Mouse (Mus musculus): ENCODE data around the gene Oard1. TPM values are rescaled to one million over a fixed set of nuclear protein-coding genes. Genes with fewer than 3 reads are reported as not detected.

Gene Oard1
- polyA plus RNA-seq, 1 experiment from 2014 or later = 33.2 TPM

DNA sequence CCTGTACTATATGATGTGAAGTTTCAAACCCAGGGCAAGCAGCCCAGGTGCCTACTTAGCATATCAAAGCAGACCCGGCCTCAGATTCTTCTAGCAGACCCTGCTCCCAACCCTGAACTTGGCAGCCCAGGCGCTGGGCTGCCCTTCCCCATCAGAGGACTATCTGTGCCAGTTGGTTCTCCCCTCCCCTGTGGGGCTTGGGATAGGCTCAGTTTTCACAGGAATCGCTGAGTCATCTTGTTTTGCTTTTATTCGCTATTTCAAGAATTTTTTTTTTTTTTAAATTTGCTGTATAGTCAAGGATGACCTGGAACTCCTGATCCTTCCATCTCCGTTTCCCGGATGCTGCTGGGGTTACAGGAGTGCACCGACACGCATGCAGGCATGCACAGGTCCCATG is 37.9 kb downstream of the Oard1 start:
- no peaks in the 10 kb centered on the region for H3K36me3 ChIP-seq (ENCODE audit: control insufficient read depth, insufficient read depth, low read length)
- no peak overlapping the region for H3K4me3 ChIP-seq (ENCODE audit: low read length)
- H3K27me3 ChIP-seq (replicated peaks; ENCODE audit: control insufficient read depth, insufficient read depth, low read length) = no peaks in the 10 kb centered on the region
- 72% methylated on average over 8 of the region's 8 CpGs for WGBS
- H3K4me1 ChIP-seq (ENCODE audit: control insufficient read depth, insufficient read depth, low read depth, low read length) = peaks cover 2% of the 10 kb centered on the region; the same call in 1 of the 2 replicates
- H3K4me2 ChIP-seq (ENCODE audit: low read length) = no peak overlapping the region
- no peaks in the 10 kb centered on the region for H3K9me3 ChIP-seq (ENCODE audit: control insufficient read depth, low read length)
- H3K9ac ChIP-seq (ENCODE audit: low read depth, low read length) = no peak overlapping the region
- no peak for ATAC-seq
- H3K27ac ChIP-seq (ENCODE audit: low read depth, low read length) = no peak overlapping the region

DNA sequence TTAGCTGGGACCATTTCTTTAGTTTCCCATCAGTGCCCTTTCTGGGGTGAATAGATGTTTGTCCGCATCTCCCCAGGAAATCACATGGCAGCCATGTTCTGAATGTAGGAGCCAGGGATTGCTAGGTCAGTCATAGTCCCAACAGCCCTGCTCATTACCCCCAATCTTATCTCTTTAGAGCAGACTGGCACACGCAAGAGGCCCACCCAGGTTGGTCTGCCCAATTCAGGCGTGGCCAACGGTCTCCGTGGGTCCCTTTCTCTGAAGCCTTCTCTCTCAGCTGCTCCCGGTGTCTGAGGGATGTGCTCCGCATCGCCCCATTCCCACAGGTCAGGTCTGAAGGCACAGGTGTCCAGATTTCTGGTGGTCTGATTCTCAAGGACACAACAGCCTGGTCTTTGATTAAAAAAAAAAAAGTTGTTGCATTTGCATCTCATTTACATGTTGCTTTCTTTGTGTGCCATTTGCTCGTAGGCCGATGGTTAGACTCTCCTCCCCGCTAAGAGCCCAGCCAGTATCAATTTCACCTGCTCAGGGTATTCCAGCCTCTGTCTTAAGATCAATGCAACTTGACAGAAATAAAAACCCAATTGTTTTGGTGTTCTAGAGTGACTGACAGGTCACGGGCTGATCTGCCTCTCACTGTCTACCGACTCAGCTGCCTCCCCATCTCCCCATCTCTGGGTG is 41.0 kb downstream of the Oard1 start:
- no peaks in the 10 kb centered on the region for H3K9me3 ChIP-seq (ENCODE audit: control insufficient read depth, low read length)

DNA sequence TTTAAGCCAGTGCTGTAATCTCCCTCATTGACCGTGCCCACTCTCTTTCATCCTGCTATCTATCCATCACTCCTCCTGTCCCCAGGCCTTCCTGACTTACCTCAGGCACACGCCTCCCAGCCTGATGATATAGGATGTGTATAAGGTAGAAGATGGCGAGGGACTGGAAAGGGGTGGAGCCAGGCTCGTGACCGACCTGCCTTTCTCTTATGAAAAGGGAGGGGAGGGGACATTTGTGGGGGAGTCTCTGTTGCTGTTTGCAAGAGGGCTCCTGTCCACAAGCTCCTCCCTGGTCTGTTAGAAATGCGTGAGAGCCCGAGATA is 41.5 kb downstream of the Oard1 start, which contains the start of gene Tspo2:
TSS of gene Tspo2 (minus strand) at position 170 of the 323 bp plus-strand sequence.
- H3K36me3 ChIP-seq (ENCODE audit: control insufficient read depth, insufficient read depth, low read length) = no peaks in the 10 kb centered on the region
- ATAC-seq = 0 out of 2 replicates have a peak, but pooled peaks have one; percentile 11
- no peaks in the 10 kb centered on the region for H3K27me3 ChIP-seq (replicated peaks; ENCODE audit: control insufficient read depth, insufficient read depth, low read length)
- peaks cover 2% of the 10 kb centered on the region; the same call in 1 of the 2 replicates for H3K4me1 ChIP-seq (ENCODE audit: control insufficient read depth, insufficient read depth, low read depth, low read length)
- H3K4me3 ChIP-seq (ENCODE audit: low read length) = no peak within 1 kb of the TSS
- WGBS = 62% methylated on average over 7 of the region's 7 CpGs
- no peak within 1 kb of the TSS for H3K9ac ChIP-seq (ENCODE audit: low read depth, low read length)
- H3K27ac ChIP-seq (ENCODE audit: low read depth, low read length) = no peak within 1 kb of the TSS
- H3K4me2 ChIP-seq (ENCODE audit: low read length) = no peak within 1 kb of the TSS
- H3K9me3 ChIP-seq (ENCODE audit: control insufficient read depth, low read length) = no peaks in the 10 kb centered on the region

More for the DNA sequence above, 41.0 kb downstream of the Oard1 start:
- Histone ChIP-seq H3K4me2 (ENCODE audit: low read length) (no peak overlapping the region), H3K4me1 (ENCODE audit: control insufficient read depth, insufficient read depth, low read depth, low read length) (peaks cover 2% of the 10 kb centered on the region; the same call in 1 of the 2 replicates), H3K27ac (ENCODE audit: low read depth, low read length) (no peak overlapping the region), H3K9ac (ENCODE audit: low read depth, low read length) (no peak overlapping the region), H3K4me3 (ENCODE audit: low read length) (no peak overlapping the region), H3K27me3 (replicated peaks; ENCODE audit: control insufficient read depth, insufficient read depth, low read length) (no peaks in the 10 kb centered on the region), H3K36me3 (ENCODE audit: control insufficient read depth, insufficient read depth, low read length) (no peaks in the 10 kb centered on the region)
- no peak for ATAC-seq
- 71% methylated on average over 13 of the region's 13 CpGs for WGBS

DNA sequence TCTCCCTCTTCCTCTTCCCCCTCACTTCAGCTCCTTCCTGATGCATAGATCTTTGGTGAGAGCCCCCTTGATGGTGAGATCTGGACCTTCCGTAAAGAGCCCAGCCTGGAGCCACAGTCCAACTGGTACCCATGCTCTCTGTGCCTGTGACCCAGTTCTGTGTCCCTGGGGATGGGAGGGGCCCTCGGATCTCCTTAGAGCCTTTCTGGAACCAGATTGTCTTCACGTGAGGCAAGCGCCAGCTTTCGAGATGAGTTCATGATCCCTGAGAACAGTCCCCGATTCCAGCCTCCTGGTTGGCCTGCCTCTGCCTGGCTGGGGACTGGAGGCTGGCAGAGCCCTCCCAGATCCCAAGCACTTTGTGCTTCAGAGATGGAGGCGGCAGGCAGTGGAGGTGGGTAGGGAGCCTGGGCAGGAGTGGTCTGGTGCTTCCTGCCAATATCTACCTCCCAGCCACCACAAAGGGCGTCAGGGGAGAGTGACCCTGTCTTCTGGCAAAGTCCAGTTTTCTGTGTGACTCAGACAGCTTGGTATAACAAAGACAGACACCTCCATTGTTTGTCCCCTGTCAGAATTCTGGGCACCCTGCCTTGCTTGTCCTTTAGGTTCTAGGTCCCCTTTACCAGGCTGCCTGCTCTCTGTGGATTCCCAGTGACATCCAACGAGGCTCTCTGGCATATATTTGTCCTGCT is 42.1 kb downstream of the Oard1 start:
- no peaks in the 10 kb centered on the region for H3K27me3 ChIP-seq (replicated peaks; ENCODE audit: control insufficient read depth, insufficient read depth, low read length)
- ATAC-seq = peak; percentile 37; the same call in 1 of the 2 replicates
- peaks cover 2% of the 10 kb centered on the region; the same call in 1 of the 2 replicates for H3K4me1 ChIP-seq (ENCODE audit: control insufficient read depth, insufficient read depth, low read depth, low read length)
- WGBS = 56% methylated on average over 9 of the region's 9 CpGs
- no peaks in the 10 kb centered on the region for H3K36me3 ChIP-seq (ENCODE audit: control insufficient read depth, insufficient read depth, low read length)
- H3K27ac ChIP-seq (ENCODE audit: low read depth, low read length) = no peak overlapping the region
- no peak overlapping the region for H3K4me3 ChIP-seq (ENCODE audit: low read length)
- H3K9me3 ChIP-seq (ENCODE audit: control insufficient read depth, low read length) = no peaks in the 10 kb centered on the region
- no peak overlapping the region for H3K4me2 ChIP-seq (ENCODE audit: low read length)
- no peak overlapping the region for H3K9ac ChIP-seq (ENCODE audit: low read depth, low read length)

DNA sequence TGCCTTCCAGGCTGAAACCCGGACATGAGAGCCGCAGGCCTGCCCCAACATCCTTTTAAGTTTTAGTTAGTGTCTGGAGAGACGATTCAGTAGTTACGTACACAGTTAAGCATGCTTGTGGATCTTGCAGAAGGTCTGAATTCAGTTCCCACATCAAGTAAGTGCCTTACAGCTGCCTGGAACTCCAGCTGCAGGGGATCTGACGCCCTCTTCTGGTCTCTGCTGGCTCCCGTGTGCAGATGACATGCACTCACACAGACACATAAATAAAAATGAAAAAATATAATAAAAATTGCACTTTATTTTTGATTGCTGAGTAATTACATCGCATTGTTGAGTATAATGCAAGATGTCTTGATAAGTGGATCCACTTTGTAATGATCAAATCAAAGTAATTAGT is 43.7 kb downstream of the Oard1 start:
- no peak overlapping the region for H3K27ac ChIP-seq (ENCODE audit: low read depth, low read length)
- H3K36me3 ChIP-seq (ENCODE audit: control insufficient read depth, insufficient read depth, low read length) = no peaks in the 10 kb centered on the region
- H3K4me2 ChIP-seq (ENCODE audit: low read length) = no peak overlapping the region
- 76% methylated on average over 7 of the region's 7 CpGs for WGBS
- H3K27me3 ChIP-seq (replicated peaks; ENCODE audit: control insufficient read depth, insufficient read depth, low read length) = no peaks in the 10 kb centered on the region
- H3K4me3 ChIP-seq (ENCODE audit: low read length) = no peak overlapping the region
- H3K9ac ChIP-seq (ENCODE audit: low read depth, low read length) = no peak overlapping the region
- H3K9me3 ChIP-seq (ENCODE audit: control insufficient read depth, low read length) = no peaks in the 10 kb centered on the region
- no peak for ATAC-seq
- peaks cover 2% of the 10 kb centered on the region; the same call in 1 of the 2 replicates for H3K4me1 ChIP-seq (ENCODE audit: control insufficient read depth, insufficient read depth, low read depth, low read length)

DNA sequence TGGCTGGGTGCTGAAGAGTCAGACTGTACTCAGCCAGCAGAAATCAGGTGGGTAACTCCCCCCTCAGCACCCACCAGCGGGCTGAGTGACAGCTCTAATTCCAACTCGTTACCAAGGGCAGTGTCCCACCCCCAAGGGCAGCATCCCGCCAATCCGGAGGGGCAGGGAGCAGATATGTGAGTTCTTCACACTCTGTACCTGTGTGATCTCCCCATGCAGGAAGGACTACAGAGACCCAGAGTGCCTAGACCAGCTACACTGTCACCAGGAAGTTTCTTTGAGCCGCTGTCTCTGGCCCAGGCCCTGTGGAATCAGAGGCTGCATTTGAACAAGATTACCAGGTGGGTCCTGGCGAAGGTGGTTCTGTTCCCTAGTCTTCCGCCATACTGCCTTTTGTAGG is 44.4 kb downstream of the Oard1 start:
- Histone ChIP-seq H3K4me1 (ENCODE audit: control insufficient read depth, insufficient read depth, low read depth, low read length) (peaks cover 2% of the 10 kb centered on the region; the same call in 1 of the 2 replicates), H3K36me3 (ENCODE audit: control insufficient read depth, insufficient read depth, low read length) (no peaks in the 10 kb centered on the region), H3K9ac (ENCODE audit: low read depth, low read length) (no peak overlapping the region), H3K27ac (ENCODE audit: low read depth, low read length) (no peak overlapping the region), H3K9me3 (ENCODE audit: control insufficient read depth, low read length) (no peaks in the 10 kb centered on the region), H3K4me2 (ENCODE audit: low read length) (no peak overlapping the region), H3K27me3 (replicated peaks; ENCODE audit: control insufficient read depth, insufficient read depth, low read length) (no peaks in the 10 kb centered on the region), H3K4me3 (ENCODE audit: low read length) (no peak overlapping the region)
- ATAC-seq = no peak
- 56% methylated on average over 7 of the region's 7 CpGs for WGBS

DNA sequence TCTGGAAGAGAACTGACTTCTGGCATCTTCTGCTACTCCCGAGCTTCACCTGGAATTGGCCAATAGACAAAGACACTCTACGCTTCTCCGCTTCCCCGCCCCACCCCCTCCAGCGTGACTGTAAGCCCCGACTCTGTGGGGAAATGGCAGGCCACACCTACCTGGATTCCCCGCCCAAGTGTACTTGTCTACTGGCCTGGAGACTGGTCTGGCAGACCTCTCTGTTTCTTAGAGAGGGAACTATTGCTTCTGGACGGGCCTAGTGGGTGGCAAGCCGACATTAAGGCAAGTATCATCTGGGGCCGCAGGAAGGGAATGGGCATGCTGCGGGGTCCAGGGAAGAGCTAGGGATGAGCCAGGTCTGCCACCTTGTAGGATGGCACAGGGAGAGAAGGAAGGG is 44.9 kb downstream of the Oard1 start, which contains the start of gene Unc5cl:
TSS of gene Unc5cl (plus strand) at position 214 of the 400 bp plus-strand sequence.
- Histone ChIP-seq H3K9me3 (ENCODE audit: control insufficient read depth, low read length) (no peaks in the 10 kb centered on the region), H3K27ac (ENCODE audit: low read depth, low read length) (no peak within 1 kb of the TSS), H3K4me3 (ENCODE audit: low read length) (no peak within 1 kb of the TSS), H3K4me2 (ENCODE audit: low read length) (no peak within 1 kb of the TSS), H3K4me1 (ENCODE audit: control insufficient read depth, insufficient read depth, low read depth, low read length) (peaks cover 2% of the 10 kb centered on the region; the same call in 1 of the 2 replicates), H3K36me3 (ENCODE audit: control insufficient read depth, insufficient read depth, low read length) (no peaks in the 10 kb centered on the region), H3K27me3 (replicated peaks; ENCODE audit: control insufficient read depth, insufficient read depth, low read length) (no peaks in the 10 kb centered on the region), H3K9ac (ENCODE audit: low read depth, low read length) (no peak within 1 kb of the TSS)
- WGBS = 69% methylated on average over 11 of the region's 11 CpGs
- no peak for ATAC-seq

DNA sequence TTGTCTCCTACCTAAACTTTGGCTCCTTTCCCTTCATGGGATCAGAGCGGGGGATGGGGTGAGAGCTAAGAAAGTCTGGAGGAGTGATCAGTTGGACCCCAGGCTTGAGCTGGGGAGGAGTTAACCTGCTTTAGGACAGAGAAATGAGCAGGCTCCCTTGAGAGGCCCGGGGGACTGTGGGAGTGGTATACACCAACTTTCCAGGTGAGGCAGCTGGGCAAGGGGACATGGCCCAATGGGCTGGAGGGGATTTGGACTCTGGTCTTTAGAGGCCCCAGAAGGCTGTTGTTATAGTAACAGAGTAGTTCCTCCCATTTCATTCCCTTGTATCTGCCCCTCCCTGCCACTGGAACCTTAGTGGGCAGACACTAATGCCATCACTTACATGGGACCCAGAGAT is 46.1 kb downstream of the Oard1 start:
- Histone ChIP-seq H3K9me3 (ENCODE audit: control insufficient read depth, low read length) (no peaks in the 10 kb centered on the region), H3K4me1 (ENCODE audit: control insufficient read depth, insufficient read depth, low read depth, low read length) (peaks cover 2% of the 10 kb centered on the region; the same call in 1 of the 2 replicates), H3K9ac (ENCODE audit: low read depth, low read length) (no peak overlapping the region), H3K36me3 (ENCODE audit: control insufficient read depth, insufficient read depth, low read length) (no peaks in the 10 kb centered on the region), H3K4me2 (ENCODE audit: low read length) (no peak overlapping the region), H3K4me3 (ENCODE audit: low read length) (no peak overlapping the region), H3K27me3 (replicated peaks; ENCODE audit: control insufficient read depth, insufficient read depth, low read length) (no peaks in the 10 kb centered on the region), H3K27ac (ENCODE audit: low read depth, low read length) (no peak overlapping the region)
- ATAC-seq = no peak
- 83% methylated on average over 2 of the region's 2 CpGs for WGBS

DNA sequence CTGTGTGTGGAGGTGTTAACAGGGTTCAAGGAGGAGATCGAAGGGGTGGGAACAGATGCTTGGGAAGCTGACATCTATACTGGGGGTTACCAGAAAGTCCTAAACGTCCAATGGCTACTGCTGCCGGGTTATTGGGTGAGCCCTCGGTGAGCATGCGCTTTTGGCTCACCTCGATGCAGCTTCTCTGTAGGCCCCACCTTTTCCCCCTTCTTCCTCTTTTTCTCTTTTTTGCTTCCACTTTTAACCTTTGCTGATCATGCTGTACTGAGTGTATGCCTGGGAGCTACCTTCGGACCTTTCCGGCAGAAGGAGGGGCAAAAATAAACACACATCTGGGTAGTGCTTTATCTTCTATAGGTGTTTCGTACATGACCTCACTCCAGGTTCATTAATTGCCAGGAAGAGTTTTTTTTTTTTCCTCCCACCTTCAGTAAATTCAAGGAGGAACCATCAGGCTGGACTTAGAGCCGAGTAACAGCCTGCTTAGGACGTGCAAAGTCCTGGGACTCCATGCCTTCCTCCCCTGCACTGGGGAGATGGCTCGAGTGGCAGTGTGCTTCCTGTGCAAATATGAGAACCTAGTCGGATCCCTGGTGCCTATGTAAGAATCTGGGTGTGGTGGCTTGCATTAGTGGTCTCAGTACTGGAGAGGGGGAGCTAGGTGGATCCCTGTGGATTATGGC is 48.3 kb downstream of the Oard1 start:
- WGBS = 86% methylated on average over 13 of the region's 13 CpGs

More for the DNA sequence above, 48.3 kb downstream of the Oard1 start:
- H3K9ac ChIP-seq (ENCODE audit: low read depth, low read length) = no peak overlapping the region
- no peak overlapping the region for H3K27ac ChIP-seq (ENCODE audit: low read depth, low read length)
- ATAC-seq = no peak
- H3K4me2 ChIP-seq (ENCODE audit: low read length) = no peak overlapping the region
- no peak overlapping the region for H3K4me3 ChIP-seq (ENCODE audit: low read length)
- no peaks in the 10 kb centered on the region for H3K9me3 ChIP-seq (ENCODE audit: control insufficient read depth, low read length)
- H3K36me3 ChIP-seq (ENCODE audit: control insufficient read depth, insufficient read depth, low read length) = no peaks in the 10 kb centered on the region
- no peaks in the 10 kb centered on the region for H3K4me1 ChIP-seq (ENCODE audit: control insufficient read depth, insufficient read depth, low read depth, low read length)
- no peaks in the 10 kb centered on the region for H3K27me3 ChIP-seq (replicated peaks; ENCODE audit: control insufficient read depth, insufficient read depth, low read length)

Data from hindbrain, embryonic 16.5 days (tissue).